Mouse (Mus musculus) limb, embryonic 11.5 days (tissue): ENCODE measurements at regions not wholly inside any gene's neighbourhood (a gene's known extent, or its start where the extent isn't known, plus 50 kb on each side); places are given as distances from the start of the nearest gene placed in this dataset.

Experiments
- ATAC-seq: fragments of 200-750 bp; cut with Nextera tagmentation; 2 replicates; pipeline ENCODE4 v1.8.0; 2017; ENCODE audit warnings: low read depth; ENCODE audit not compliant: insufficient number of reproducible peaks, low FRiP score, low TSS enrichment
- DNase-seq: peaks from one replicate; pipeline ENCODE4 v3.0.0-alpha.2; 2015; ENCODE audit warnings: low spot score
- H3K27ac ChIP-seq: fragments of 300-500 bp; sonication (generic); replicated peaks from 2 replicates; pipeline ENCODE4 v1.5.1; 2014; ENCODE audit warnings: low read depth, mild to moderate bottlenecking, low read length
- H3K27me3 ChIP-seq: fragments of 300-500 bp; sonication (generic); 2 replicates; pipeline ENCODE4 v1.6.1; 2014; ENCODE audit warnings: mild to moderate bottlenecking, low read length, mixed read lengths; ENCODE audit not compliant: control insufficient read depth, insufficient read depth
- H3K36me3 ChIP-seq: fragments of 300-500 bp; sonication (generic); 2 replicates; pipeline ENCODE4 v1.6.1; 2014; ENCODE audit warnings: mild to moderate bottlenecking, low read length, moderate library complexity, mixed read lengths; ENCODE audit not compliant: control insufficient read depth, insufficient read depth
- H3K4me1 ChIP-seq: fragments of 300-500 bp; sonication (generic); 2 replicates; pipeline ENCODE4 v1.6.1; 2014; ENCODE audit warnings: low read length, mixed read lengths; ENCODE audit not compliant: control insufficient read depth, insufficient read depth
- H3K4me2 ChIP-seq: fragments of 300-500 bp; sonication (generic); 2 replicates; pipeline ENCODE4 v1.6.1; 2014; ENCODE audit warnings: low read depth, mild to moderate bottlenecking, moderate library complexity; ENCODE audit not compliant: severe bottlenecking
- H3K4me3 ChIP-seq: fragments of 300-500 bp; sonication (generic); 2 replicates; pipeline ENCODE4 v1.5.1; 2014; ENCODE audit warnings: low read depth, low read length
- H3K9ac ChIP-seq: fragments of 300-500 bp; sonication (generic); 2 replicates; pipeline ENCODE4 v1.6.1; 2014; ENCODE audit warnings: mild to moderate bottlenecking, low read length
- H3K9me3 ChIP-seq: fragments of 300-500 bp; sonication (generic); 2 replicates; pipeline ENCODE4 v1.6.1; 2016; ENCODE audit warnings: low read length; ENCODE audit not compliant: control insufficient read depth
- WGBS: fragments of 180-500 bp; shearing (Covaris S2); extraction: QIAGEN DNeasy Blood & Tissue Kit; methylation state at CpG from one replicate; pipeline ENCODE4 v1.1.7; 2014; 5-methylcytosine and 5-hydroxymethylcytosine counted together

- ATAC-seq = no peak
These were observed 465.0 kb upstream of the Pou3f3 start for GRCm38 (mm10) chr1:42230469-42231040.

GRCm38 (mm10) chr1:42231091-42231490 is 464.5 kb upstream of the Pou3f3 start:
- Histone ChIP-seq H3K4me2 (no peak overlapping the region), H3K27me3 (no peaks in the 10 kb centered on the region), H3K4me3 (no peak overlapping the region), H3K27ac (no peak overlapping the region), H3K36me3 (no peaks in the 10 kb centered on the region), H3K4me1 (0 out of 2 replicates have a peak, but pooled peaks cover 2% of the 10 kb centered on the region), H3K9me3 (no peaks in the 10 kb centered on the region), H3K9ac (no peak overlapping the region)
- ATAC-seq = no peak
- WGBS = 64% methylated on average over 5 of the region's 5 CpGs
- no peak for DNase-seq

More at GRCm38 (mm10) chr1:42230469-42231040, 465.0 kb upstream of the Pou3f3 start:
- Histone ChIP-seq H3K4me1 (0 out of 2 replicates have a peak, but pooled peaks cover 2% of the 10 kb centered on the region), H3K4me3 (no peak overlapping the region), H3K4me2 (no peak overlapping the region), H3K9ac (no peak overlapping the region), H3K9me3 (no peaks in the 10 kb centered on the region), H3K27ac (no peak overlapping the region), H3K36me3 (no peaks in the 10 kb centered on the region), H3K27me3 (no peaks in the 10 kb centered on the region)
- 94% methylated on average over 21 of the region's 21 CpGs for WGBS
- DNase-seq = no peak

- H3K4me1 ChIP-seq = 0 out of 2 replicates have a peak, but pooled peaks cover 2% of the 10 kb centered on the region
- WGBS = 90% methylated on average over 5 of the region's 5 CpGs
- H3K27me3 ChIP-seq = no peaks in the 10 kb centered on the region
- H3K36me3 ChIP-seq = no peaks in the 10 kb centered on the region
- DNase-seq = no peak
- no peak overlapping the region for H3K27ac ChIP-seq
- no peak for ATAC-seq
- no peak overlapping the region for H3K4me3 ChIP-seq
- no peak overlapping the region for H3K4me2 ChIP-seq
- H3K9me3 ChIP-seq = no peaks in the 10 kb centered on the region
- H3K9ac ChIP-seq = no peak overlapping the region
These were observed 463.7 kb upstream of the Pou3f3 start for GRCm38 (mm10) chr1:42231897-42232296.

GRCm38 (mm10) chr1:42232716-42233115 is 462.9 kb upstream of the Pou3f3 start:
- ATAC-seq = no peak
- Histone ChIP-seq H3K9me3 (no peaks in the 10 kb centered on the region), H3K27me3 (no peaks in the 10 kb centered on the region), H3K36me3 (no peaks in the 10 kb centered on the region), H3K4me1 (0 out of 2 replicates have a peak, but pooled peaks cover 2% of the 10 kb centered on the region), H3K27ac (no peak overlapping the region), H3K4me2 (no peak overlapping the region), H3K9ac (no peak overlapping the region), H3K4me3 (no peak overlapping the region)
- 65% methylated on average over 6 of the region's 6 CpGs for WGBS
- DNase-seq = no peak

GRCm38 (mm10) chr1:42233289-42233688 is 462.3 kb upstream of the Pou3f3 start:
- H3K9me3 ChIP-seq = no peaks in the 10 kb centered on the region
- no peaks in the 10 kb centered on the region for H3K27me3 ChIP-seq
- no peak overlapping the region for H3K9ac ChIP-seq
- WGBS = 4% methylated on average over 10 of the region's 10 CpGs
- H3K4me3 ChIP-seq = no peak overlapping the region
- no peak overlapping the region for H3K27ac ChIP-seq
- 0 out of 2 replicates have a peak, but pooled peaks have one; percentile 78 for ATAC-seq
- DNase-seq = peak; percentile 52
- no peaks in the 10 kb centered on the region for H3K36me3 ChIP-seq
- H3K4me2 ChIP-seq = no peak overlapping the region
- 0 out of 2 replicates have a peak, but pooled peaks cover 2% of the 10 kb centered on the region for H3K4me1 ChIP-seq

- Histone ChIP-seq H3K4me2 (no peak overlapping the region), H3K9me3 (no peaks in the 10 kb centered on the region), H3K9ac (no peak overlapping the region), H3K27ac (no peak overlapping the region), H3K4me1 (0 out of 2 replicates have a peak, but pooled peaks cover 2% of the 10 kb centered on the region), H3K36me3 (no peaks in the 10 kb centered on the region), H3K27me3 (no peaks in the 10 kb centered on the region), H3K4me3 (no peak overlapping the region)
- WGBS = 75% methylated on average over 2 of the region's 2 CpGs
- DNase-seq (no peak), ATAC-seq (no peak)
These were observed 459.0 kb upstream of the Pou3f3 start for GRCm38 (mm10) chr1:42236466-42237010.

GRCm38 (mm10) chr1:42238408-42238807 is 457.2 kb upstream of the Pou3f3 start:
- ATAC-seq = no peak
- H3K9ac ChIP-seq = no peak overlapping the region
- DNase-seq = no peak
- H3K36me3 ChIP-seq = no peaks in the 10 kb centered on the region
- 86% methylated on average over 3 of the region's 3 CpGs for WGBS
- no peaks in the 10 kb centered on the region for H3K9me3 ChIP-seq
- H3K4me2 ChIP-seq = no peak overlapping the region
- H3K27ac ChIP-seq = no peak overlapping the region
- peaks cover 14% of the 10 kb centered on the region for H3K4me1 ChIP-seq
- H3K4me3 ChIP-seq = no peak overlapping the region
- H3K27me3 ChIP-seq = no peaks in the 10 kb centered on the region

GRCm38 (mm10) chr1:42241172-42241571 is 454.4 kb upstream of the Pou3f3 start:
- DNase-seq (no peak), ATAC-seq (no peak)
- no peak overlapping the region for H3K4me2 ChIP-seq
- H3K4me3 ChIP-seq = no peak overlapping the region
- H3K27ac ChIP-seq = no peak overlapping the region
- peaks cover 19% of the 10 kb centered on the region for H3K4me1 ChIP-seq
- no peaks in the 10 kb centered on the region for H3K27me3 ChIP-seq
- H3K9me3 ChIP-seq = no peaks in the 10 kb centered on the region
- H3K9ac ChIP-seq = no peak overlapping the region
- 30% methylated on average over 9 of the region's 9 CpGs for WGBS
- H3K36me3 ChIP-seq = no peaks in the 10 kb centered on the region
